In the genomic region with DNA sequence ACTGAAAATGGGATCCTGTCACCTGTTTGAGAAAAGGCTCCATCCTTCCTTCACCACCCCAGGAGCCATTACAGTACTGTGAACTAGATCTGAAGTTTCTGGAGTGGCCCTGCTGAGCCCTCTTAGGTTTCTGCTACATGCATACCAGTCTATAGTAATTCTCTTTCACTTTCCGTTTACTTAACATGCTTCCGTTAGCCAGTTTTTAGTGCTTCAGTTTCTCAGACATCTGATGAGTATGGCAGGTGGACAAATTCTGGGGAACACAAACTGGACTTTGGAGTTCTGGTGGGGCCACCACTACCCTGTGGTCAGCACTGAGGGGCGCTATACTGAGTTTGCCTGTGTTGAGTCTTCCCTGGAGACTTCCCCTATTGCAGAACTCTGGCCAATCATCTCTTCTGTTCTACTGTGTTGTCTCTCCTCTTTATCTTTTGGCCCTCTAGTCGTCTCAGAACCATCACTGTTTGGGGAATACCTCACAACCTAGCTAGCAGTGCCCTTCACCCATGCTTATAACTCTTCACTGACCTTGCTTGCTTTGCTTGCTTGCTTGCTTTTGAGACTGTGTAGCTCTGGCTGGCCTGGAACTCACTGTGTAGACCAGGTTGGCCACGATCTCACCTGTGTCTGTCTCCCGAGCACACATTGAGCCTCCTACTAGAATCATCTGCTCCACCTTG, we compare ENCODE assay signal across 8 mouse cellular contexts. TPM values are rescaled to one million over a fixed set of nuclear protein-coding genes. Genes with fewer than 3 reads are reported as not detected.
DNase-seq lines count a peak whose midpoint lies in the region; ATAC-seq and TF ChIP-seq lines count a peak whose summit lies in the region.

No protein-coding gene starts in this region.

- no peaks in the 10 kb centered on the region for H3K9me3 ChIP-seq in heart, postnatal 0 days (replicated peaks; ENCODE audit: control insufficient read depth, low read length)
- H3K9me3 ChIP-seq in stomach, postnatal 0 days (ENCODE audit: control insufficient read depth, low read length), result no peaks in the 10 kb centered on the region

- no peaks in the 10 kb centered on the region for H3K27me3 ChIP-seq in heart, postnatal 0 days (ENCODE audit: control insufficient read depth, insufficient read depth, low read length)
- no peaks in the 10 kb centered on the region for H3K27me3 ChIP-seq in stomach, postnatal 0 days (ENCODE audit: control insufficient read depth, insufficient read depth, low read length)

- peak overlapping the region; percentile 80 for H3K4me2 ChIP-seq in heart, postnatal 0 days (ENCODE audit: low read depth, low read length)
- H3K4me2 ChIP-seq in stomach, postnatal 0 days (replicated peaks; ENCODE audit: low read depth), result peak overlapping the region; percentile 85

- peak overlapping the region; percentile 77 for H3K9ac ChIP-seq in heart, postnatal 0 days (replicated peaks; ENCODE audit: low read depth, low read length)
- peak overlapping the region; percentile 86 for H3K9ac ChIP-seq in stomach, postnatal 0 days (ENCODE audit: low read length)

- no peak; the same call in 1 of the 2 replicates for TF ChIP-seq CTCF in layer of hippocampus, adult 2 months (conservative IDR thresholded peaks at IDR 0.05)
- TF ChIP-seq CTCF in heart, postnatal 0 days (IDR thresholded peaks at IDR 0.05; ENCODE audit: low read depth), result no peak
- peak; percentile 39 for TF ChIP-seq CTCF in stomach, postnatal 0 days (IDR thresholded peaks at IDR 0.05; ENCODE audit: low read depth)

- peaks cover 17% of the 10 kb centered on the region for H3K4me1 ChIP-seq in heart, postnatal 0 days (ENCODE audit: control insufficient read depth, insufficient read depth)
- peaks cover 5% of the 10 kb centered on the region; the same call in 1 of the 2 replicates for H3K4me1 ChIP-seq in stomach, postnatal 0 days (replicated peaks; ENCODE audit: control insufficient read depth, insufficient read depth)

- WGBS in heart, postnatal 0 days, result 44% methylated on average over 6 of the region's 6 CpGs
- 45% methylated on average over 6 of the region's 6 CpGs for WGBS in stomach, postnatal 0 days

- no peak for ATAC-seq in heart, postnatal 0 days (ENCODE audit: insufficient read depth, low read depth)
- ATAC-seq in stomach, postnatal 0 days (ENCODE audit: low FRiP score, low TSS enrichment), result peak; percentile 4; the same call in 1 of the 2 replicates

- peak overlapping the region; percentile 94 for H3K27ac ChIP-seq in layer of hippocampus, adult 2 months
- H3K27ac ChIP-seq in heart, postnatal 0 days (ENCODE audit: low read depth), result peak overlapping the region; percentile 94
- H3K27ac ChIP-seq in stomach, postnatal 0 days (replicated peaks), result peak overlapping the region; percentile 97

- no peak for TF ChIP-seq EP300 in heart, postnatal 0 days (IDR thresholded peaks at IDR 0.05; ENCODE audit: low read depth)
- TF ChIP-seq EP300 in stomach, postnatal 0 days (optimal IDR thresholded peaks at IDR 0.05), result no peak

- no peak for DNase-seq in layer of hippocampus, adult 2 months (ENCODE audit: low spot score in 2 of 2)
- no peak for DNase-seq in layer of hippocampus, adult 11-12 months (ENCODE audit: low spot score)
- peak; percentile 48 for DNase-seq in T-cell, adult 2 months (ENCODE audit: low spot score)
- DNase-seq in heart, postnatal 0 days (ENCODE audit: low spot score), result no peak
- DNase-seq in lung, postnatal 36 days, result peak; percentile 44
- DNase-seq in stomach, postnatal 0 days (ENCODE audit: low spot score), result peak; percentile 20
- DNase-seq in urinary bladder, postnatal 10 days (ENCODE audit: low spot score), result no peak
- DNase-seq in cerebellum, adult 9-10 months, result no peak

- H3K36me3 ChIP-seq in heart, postnatal 0 days (replicated peaks; ENCODE audit: control insufficient read depth, insufficient read depth, low read length), result peaks cover 29% of the 10 kb centered on the region
- H3K36me3 ChIP-seq in stomach, postnatal 0 days (ENCODE audit: control insufficient read depth, insufficient read depth, low read length), result 0 out of 2 replicates have a peak, but pooled peaks cover 11% of the 10 kb centered on the region

- peak overlapping the region; percentile 76 for H3K4me3 ChIP-seq in layer of hippocampus, adult 2 months
- H3K4me3 ChIP-seq in heart, postnatal 0 days (ENCODE audit: low read depth, low read length), result peak overlapping the region; percentile 78
- peak overlapping the region; percentile 90 for H3K4me3 ChIP-seq in stomach, postnatal 0 days (ENCODE audit: low read depth, low read length)

RNA-seq across cellular contexts. Expression of gene Dbnl, which starts 0.9 kb away (rescaled TPM):
- 10 to 100 TPM; 74.6 to 80.0 TPM for total RNA-seq in layer of hippocampus, adult 2 months (2021)
- 32.1 and 42.4 TPM in 2 replicates for total RNA-seq in heart, postnatal 0 days (2014; rRNA removed; ENCODE audit: low replicate concordance)
- 42.9 and 45.2 TPM in 2 replicates for polyA plus RNA-seq in heart, postnatal 0 days (2015; fragmentation: Nextera tagmentation; extraction: Ambion mirVana)
- 99.8 and 104 TPM in 2 replicates for polyA plus RNA-seq in stomach, postnatal 0 days (2015; fragmentation: Nextera tagmentation; extraction: Ambion mirVana)

RNA-seq across cellular contexts. Expression of gene Pgam2, which starts 14.3 kb away (rescaled TPM):
- total RNA-seq in layer of hippocampus, adult 2 months (2021), result 10 to 100 TPM; 14.7 to 16.2 TPM
- total RNA-seq in heart, postnatal 0 days (2014; rRNA removed; ENCODE audit: low replicate concordance), result 734 and 862 TPM in 2 replicates
- polyA plus RNA-seq in heart, postnatal 0 days (2015; fragmentation: Nextera tagmentation; extraction: Ambion mirVana), result 1,513 and 1,614 TPM in 2 replicates
- polyA plus RNA-seq in stomach, postnatal 0 days (2015; fragmentation: Nextera tagmentation; extraction: Ambion mirVana), result 2.8 and 3.9 TPM in 2 replicates

RNA-seq across cellular contexts. Expression of gene Urgcp, which starts 27.0 kb away (rescaled TPM):
- 10 to 100 TPM; 65.3 to 67.2 TPM for total RNA-seq in layer of hippocampus, adult 2 months (2021)
- 71.3 and 72.9 TPM in 2 replicates for total RNA-seq in heart, postnatal 0 days (2014; rRNA removed; ENCODE audit: low replicate concordance)
- polyA plus RNA-seq in heart, postnatal 0 days (2015; fragmentation: Nextera tagmentation; extraction: Ambion mirVana), result 33.1 and 38.0 TPM in 2 replicates
- 14.1 and 15.4 TPM in 2 replicates for polyA plus RNA-seq in stomach, postnatal 0 days (2015; fragmentation: Nextera tagmentation; extraction: Ambion mirVana)

RNA-seq across cellular contexts. Expression of gene Polm, which starts 48.6 kb away (rescaled TPM):
- 10 to 100 TPM; 14.1 to 15.5 TPM for total RNA-seq in layer of hippocampus, adult 2 months (2021)
- total RNA-seq in heart, postnatal 0 days (2014; rRNA removed; ENCODE audit: low replicate concordance), result 1.7 and 4.4 TPM in 2 replicates
- 3.3 and 3.7 TPM in 2 replicates for polyA plus RNA-seq in heart, postnatal 0 days (2015; fragmentation: Nextera tagmentation; extraction: Ambion mirVana)
- 5.7 and 6.3 TPM in 2 replicates for polyA plus RNA-seq in stomach, postnatal 0 days (2015; fragmentation: Nextera tagmentation; extraction: Ambion mirVana)

Comparison
In these comparisons a context has a peak if more than half of its experiments do, and no peak if none do; other contexts are left out.
1. DNase-seq: peak in T-cell, adult 2 months (single experiment), lung, postnatal 36 days (single experiment) and stomach, postnatal 0 days (single experiment); none in layer of hippocampus, adult 2 months (0 of 2), layer of hippocampus, adult 11-12 months (single experiment), heart, postnatal 0 days (single experiment), urinary bladder, postnatal 10 days (single experiment) and cerebellum, adult 9-10 months (single experiment).
2. RNA of gene Pgam2, which starts 14.3 kb away (total RNA-seq): 734 to 862 TPM in heart, postnatal 0 days; 14.7 to 16.2 TPM in layer of hippocampus, adult 2 months; every median in the first group is over 10 times any median in the second.
3. Peak in every context shown above with its lines, with median percentiles within 50 percentile points of each other: H3K27ac ChIP-seq and H3K4me3 ChIP-seq.